Mouse (Mus musculus): ENCODE data around the gene Rsph6a. TPM values are rescaled to one million over a fixed set of nuclear protein-coding genes. Genes with fewer than 3 reads are reported as not detected.
"Not testable (repeated sequence)": the region's sequence is repeated elsewhere in the genome, so short reads cannot be mapped to it uniquely, and the experiment has no call there.

Rsph6a gene
- total and polyA plus RNA-seq, 2 experiments from 2014 or later = 0.19 to 0.23 TPM

DNA sequence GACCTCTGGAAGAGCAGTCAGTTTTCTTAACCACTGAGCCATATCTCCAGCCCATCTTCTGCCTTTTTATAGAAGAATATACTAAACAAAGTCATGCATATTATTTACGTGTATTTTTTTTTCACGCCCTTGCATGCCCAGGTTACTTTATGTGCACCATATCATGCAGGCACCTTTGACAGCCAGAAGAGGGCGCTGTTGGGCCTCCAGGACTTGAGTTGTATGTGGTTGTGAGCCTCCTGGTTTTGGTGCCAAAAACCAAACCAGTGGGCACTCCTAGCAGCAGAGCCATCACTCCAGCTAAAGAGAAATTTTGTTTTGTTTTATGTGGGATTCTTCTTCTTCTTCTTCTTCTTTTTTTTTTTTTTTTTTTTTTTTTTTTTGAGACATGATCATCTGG is 15.0 kb downstream of the Rsph6a start:
- Histone ChIP-seq H3K27me3 (ENCODE audit: insufficient read depth, low read length) (peaks cover 18% of the 10 kb centered on the region), H3K4me3 (ENCODE audit: low read depth, low read length) (no peak overlapping the region), H3K9me3 (ENCODE audit: low read length) (no peaks in the 10 kb centered on the region), H3K27ac (ENCODE audit: low read depth, low read length) (no peak overlapping the region), H3K4me2 (ENCODE audit: low read depth) (no peak overlapping the region), H3K36me3 (ENCODE audit: insufficient read depth) (no peaks in the 10 kb centered on the region), H3K9ac (no peak overlapping the region), H3K4me1 (ENCODE audit: insufficient read depth) (no peaks in the 10 kb centered on the region)
- ATAC-seq = no peak
- no peak for DNase-seq
- peak; percentile 55 for TF ChIP-seq CTCF (IDR thresholded peaks at IDR 0.05; ENCODE audit: low read depth)
- WGBS = 52% methylated on average over 3 of the region's 3 CpGs

DNA sequence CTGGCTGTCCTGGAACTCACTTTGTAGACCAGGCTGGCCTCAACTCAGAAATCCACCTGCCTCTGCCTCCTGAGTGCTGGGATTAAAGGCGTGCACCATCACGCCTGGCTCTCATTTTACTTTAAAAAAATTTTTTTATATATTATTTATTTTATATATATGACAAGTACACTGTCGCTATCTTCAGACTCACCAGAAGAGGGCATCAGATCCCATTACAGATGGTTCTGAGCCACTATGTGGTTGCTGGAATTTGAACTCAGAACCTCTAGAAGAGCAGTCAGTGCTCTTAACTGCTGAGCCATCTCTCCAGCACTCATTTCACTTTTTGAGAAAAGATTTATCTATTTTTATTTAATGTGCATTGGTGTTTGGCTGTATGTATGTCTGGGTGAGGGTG is 16.5 kb downstream of the Rsph6a start:
- not testable (repeated sequence) for DNase-seq; H3K4me2 ChIP-seq (ENCODE audit: low read depth); H3K27ac ChIP-seq (ENCODE audit: low read depth, low read length); H3K27me3 ChIP-seq (ENCODE audit: insufficient read depth, low read length); H3K4me3 ChIP-seq (ENCODE audit: low read depth, low read length); H3K9ac ChIP-seq; ATAC-seq; H3K9me3 ChIP-seq (ENCODE audit: low read length); H3K36me3 ChIP-seq (ENCODE audit: insufficient read depth); H3K4me1 ChIP-seq (ENCODE audit: insufficient read depth)
- 60% methylated on average over 3 of the region's 3 CpGs for WGBS

DNA sequence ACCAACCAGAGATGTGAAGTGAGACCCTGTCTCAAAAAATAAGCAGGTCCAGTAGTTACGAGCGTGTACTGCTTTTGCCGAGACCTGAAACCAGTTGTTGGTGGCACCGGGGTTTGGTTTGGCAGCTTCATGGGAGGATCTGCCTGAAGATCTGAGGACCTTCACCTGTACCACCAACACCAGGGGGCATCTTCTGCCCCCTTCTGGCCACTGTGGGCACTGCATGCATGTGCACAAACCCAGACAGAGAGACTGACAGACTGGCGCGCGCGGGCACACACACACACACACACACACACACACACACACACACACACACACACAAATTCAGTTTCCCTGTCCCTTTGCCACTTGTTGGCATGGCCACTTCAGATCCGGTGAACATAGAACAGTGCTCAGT is 19.0 kb downstream of the Rsph6a start:
- Histone ChIP-seq H3K4me3 (ENCODE audit: low read depth, low read length) (no peak overlapping the region), H3K4me1 (ENCODE audit: insufficient read depth) (peaks cover 9% of the 10 kb centered on the region), H3K27me3 (ENCODE audit: insufficient read depth, low read length) (no peaks in the 10 kb centered on the region), H3K9me3 (ENCODE audit: low read length) (no peaks in the 10 kb centered on the region), H3K36me3 (ENCODE audit: insufficient read depth) (peaks cover 4% of the 10 kb centered on the region), H3K9ac (no peak overlapping the region), H3K4me2 (ENCODE audit: low read depth) (no peak overlapping the region), H3K27ac (ENCODE audit: low read depth, low read length) (no peak overlapping the region)
- 82% methylated on average over 9 of the region's 9 CpGs for WGBS
- DNase-seq (no peak), ATAC-seq (no peak)
- peak; percentile 62 for TF ChIP-seq CTCF (IDR thresholded peaks at IDR 0.05; ENCODE audit: low read depth)

DNA sequence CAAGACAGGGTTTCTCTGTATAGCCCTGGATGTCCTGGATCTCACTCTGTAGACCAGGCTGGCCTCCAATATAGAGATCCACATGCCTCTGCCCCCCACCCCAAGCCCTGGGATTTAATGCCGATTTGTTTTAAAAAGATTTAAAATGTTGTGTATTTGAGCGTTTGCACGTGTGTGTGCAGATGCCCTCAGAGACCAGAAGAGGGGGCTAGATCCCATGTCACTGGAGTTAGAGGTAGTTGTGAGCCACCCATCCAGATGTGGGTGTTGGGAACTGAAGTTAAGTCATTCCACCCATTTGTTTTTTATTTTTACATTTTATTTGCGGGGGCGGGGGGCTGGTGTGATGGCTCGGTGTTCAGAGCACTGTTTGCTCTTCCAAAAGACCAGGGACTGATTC is 20.0 kb downstream of the Rsph6a start:
- H3K27ac ChIP-seq (ENCODE audit: low read depth, low read length) = no peak overlapping the region
- H3K9ac ChIP-seq = no peak overlapping the region
- H3K9me3 ChIP-seq (ENCODE audit: low read length) = no peaks in the 10 kb centered on the region
- peaks cover 9% of the 10 kb centered on the region for H3K4me1 ChIP-seq (ENCODE audit: insufficient read depth)
- peaks cover 13% of the 10 kb centered on the region for H3K36me3 ChIP-seq (ENCODE audit: insufficient read depth)
- 94% methylated on average over 6 of the region's 6 CpGs for WGBS
- H3K27me3 ChIP-seq (ENCODE audit: insufficient read depth, low read length) = no peaks in the 10 kb centered on the region
- no peak for ATAC-seq
- TF ChIP-seq CTCF (IDR thresholded peaks at IDR 0.05; ENCODE audit: low read depth) = peak; percentile 24; the same call in 1 of the 2 replicates
- H3K4me3 ChIP-seq (ENCODE audit: low read depth, low read length) = no peak overlapping the region
- no peak overlapping the region for H3K4me2 ChIP-seq (ENCODE audit: low read depth)
- no peak for DNase-seq

DNA sequence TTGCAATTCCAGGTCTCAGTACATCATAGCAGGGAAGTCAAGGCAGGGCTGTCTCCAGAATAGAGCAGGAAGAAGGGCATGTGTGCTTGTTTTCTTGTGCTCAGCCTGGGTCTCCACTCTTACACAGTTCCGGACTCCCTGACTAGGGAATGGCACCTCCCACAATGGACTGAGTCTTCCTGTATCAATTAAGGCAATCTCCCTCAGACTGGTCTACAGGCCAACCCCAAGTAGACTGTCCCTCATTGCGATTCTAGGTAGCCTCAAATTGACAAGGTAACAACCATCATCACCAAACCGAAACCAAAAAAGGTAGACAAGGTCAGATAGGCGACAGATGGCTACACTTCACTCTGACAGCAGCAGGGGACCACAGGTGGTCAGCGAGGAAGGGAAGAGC is 20.7 kb downstream of the Rsph6a start:
- TF ChIP-seq CTCF (IDR thresholded peaks at IDR 0.05; ENCODE audit: low read depth) = no peak
- peak overlapping the region; percentile 99 for H3K4me3 ChIP-seq (ENCODE audit: low read depth, low read length)
- H3K27me3 ChIP-seq (ENCODE audit: insufficient read depth, low read length) = no peaks in the 10 kb centered on the region
- WGBS = 62% methylated on average over 5 of the region's 5 CpGs
- no peak for DNase-seq
- peaks cover 20% of the 10 kb centered on the region for H3K36me3 ChIP-seq (ENCODE audit: insufficient read depth)
- H3K4me2 ChIP-seq (ENCODE audit: low read depth) = peak overlapping the region; percentile 86
- no peak overlapping the region for H3K27ac ChIP-seq (ENCODE audit: low read depth, low read length)
- no peaks in the 10 kb centered on the region for H3K9me3 ChIP-seq (ENCODE audit: low read length)
- peaks cover 9% of the 10 kb centered on the region for H3K4me1 ChIP-seq (ENCODE audit: insufficient read depth)
- ATAC-seq = no peak
- peak overlapping the region; percentile 97; the same call in 1 of the 2 replicates for H3K9ac ChIP-seq

DNA sequence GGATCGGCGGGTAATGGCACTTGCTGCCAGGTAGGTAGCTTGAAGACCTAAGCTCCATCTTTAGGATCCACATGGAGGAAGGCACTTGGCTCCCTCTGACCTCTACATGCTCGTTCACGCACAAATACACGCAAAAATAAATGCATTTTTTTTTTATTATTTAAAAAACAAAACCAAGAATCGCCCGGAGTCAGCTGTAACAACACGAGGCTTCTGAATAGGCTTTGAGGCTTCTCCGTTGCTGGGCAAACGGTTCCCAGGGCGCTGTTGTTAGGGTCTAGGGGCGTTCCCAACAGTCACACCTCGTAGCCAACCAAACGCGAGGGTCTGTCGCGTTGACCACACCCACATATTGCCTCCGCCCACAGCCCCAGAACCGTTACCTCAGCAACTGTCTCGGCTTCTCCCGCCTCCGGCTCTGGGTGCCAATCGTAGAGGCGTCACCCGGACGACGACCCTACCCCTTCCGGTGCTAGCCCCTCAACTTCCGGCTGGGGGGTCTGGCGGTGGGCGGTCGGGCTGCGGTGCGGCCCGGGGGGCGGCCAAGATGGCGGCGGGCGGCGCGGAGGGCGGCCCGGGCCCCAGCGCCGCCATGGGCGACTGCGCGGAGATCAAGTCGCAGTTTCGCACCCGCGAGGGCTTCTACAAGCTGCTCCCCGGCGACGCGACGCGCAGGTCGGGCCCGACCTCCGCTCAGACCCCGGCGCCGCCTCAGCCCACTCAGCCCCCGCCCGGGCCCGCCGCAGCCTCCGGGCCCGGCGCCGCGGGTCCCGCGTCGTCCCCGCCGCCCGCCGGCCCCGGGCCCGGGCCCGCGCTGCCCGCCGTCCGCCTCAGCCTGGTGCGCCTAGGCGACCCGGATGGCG is 21.5 kb downstream of the Rsph6a start, which contains the start of gene Dmwd:
TSS of gene Dmwd (plus strand) at position 505 of the 863 bp plus-strand sequence.
- Histone ChIP-seq H3K4me1 (ENCODE audit: insufficient read depth) (peaks cover 9% of the 10 kb centered on the region), H3K36me3 (ENCODE audit: insufficient read depth) (peaks cover 28% of the 10 kb centered on the region), H3K9ac (peak within 1 kb of the TSS; percentile 97), H3K4me3 (ENCODE audit: low read depth, low read length) (peak within 1 kb of the TSS; percentile 99), H3K27me3 (ENCODE audit: insufficient read depth, low read length) (no peaks in the 10 kb centered on the region), H3K9me3 (ENCODE audit: low read length) (no peaks in the 10 kb centered on the region), H3K27ac (ENCODE audit: low read depth, low read length) (peak within 1 kb of the TSS; percentile 85), H3K4me2 (ENCODE audit: low read depth) (peak within 1 kb of the TSS; percentile 86)
- peak; percentile 99 for DNase-seq
- TF ChIP-seq CTCF (IDR thresholded peaks at IDR 0.05; ENCODE audit: low read depth) = no peak
- WGBS = 3% methylated on average over 84 of the region's 91 CpGs
- peak; percentile 99 for ATAC-seq

DNA sequence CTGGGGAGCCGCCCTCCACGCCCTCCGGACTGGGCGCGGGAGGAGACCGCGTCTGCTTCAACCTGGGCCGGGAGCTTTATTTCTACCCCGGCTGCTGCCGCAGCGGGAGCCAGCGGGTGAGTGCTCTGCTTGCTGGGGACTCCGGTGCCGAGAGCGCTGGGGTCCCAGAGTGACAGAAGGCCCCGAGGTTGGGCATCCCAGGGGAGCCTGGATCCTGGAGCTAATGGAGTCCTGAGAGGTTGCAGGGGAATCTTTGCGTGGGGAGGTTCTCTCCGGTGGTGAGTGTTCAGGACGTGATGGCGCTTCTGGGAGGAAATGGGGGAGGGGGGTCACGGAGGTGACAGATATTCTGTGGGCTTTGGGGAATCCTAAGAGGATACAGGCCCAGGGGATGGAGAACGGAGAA is 22.1 kb downstream of the Rsph6a start:
- peak overlapping the region; percentile 97 for H3K9ac ChIP-seq
- under 1% methylated on average over 22 of the region's 22 CpGs for WGBS
- H3K4me3 ChIP-seq (ENCODE audit: low read depth, low read length) = peak overlapping the region; percentile 99
- H3K9me3 ChIP-seq (ENCODE audit: low read length) = no peaks in the 10 kb centered on the region
- H3K4me2 ChIP-seq (ENCODE audit: low read depth) = peak overlapping the region; percentile 86
- DNase-seq (no peak), ATAC-seq (no peak; the same call in 1 of the 2 replicates)
- TF ChIP-seq CTCF (IDR thresholded peaks at IDR 0.05; ENCODE audit: low read depth) = no peak
- H3K27ac ChIP-seq (ENCODE audit: low read depth, low read length) = peak overlapping the region; percentile 85
- no peaks in the 10 kb centered on the region for H3K27me3 ChIP-seq (ENCODE audit: insufficient read depth, low read length)
- peaks cover 9% of the 10 kb centered on the region for H3K4me1 ChIP-seq (ENCODE audit: insufficient read depth)
- H3K36me3 ChIP-seq (ENCODE audit: insufficient read depth) = peaks cover 34% of the 10 kb centered on the region

All from forebrain, postnatal 0 days (tissue).